Mouse (Mus musculus): ENCODE measurements around the gene Cnppd1. TPM values are rescaled to one million over a fixed set of nuclear protein-coding genes. Genes with fewer than 3 reads are reported as not detected.
A peak's percentile ranks its signal among the peaks of the same experiment; 100 is the strongest.

Gene Cnppd1
- polyA plus RNA-seq, 1 experiment from 2014 or later, result 35.9 TPM

DNA sequence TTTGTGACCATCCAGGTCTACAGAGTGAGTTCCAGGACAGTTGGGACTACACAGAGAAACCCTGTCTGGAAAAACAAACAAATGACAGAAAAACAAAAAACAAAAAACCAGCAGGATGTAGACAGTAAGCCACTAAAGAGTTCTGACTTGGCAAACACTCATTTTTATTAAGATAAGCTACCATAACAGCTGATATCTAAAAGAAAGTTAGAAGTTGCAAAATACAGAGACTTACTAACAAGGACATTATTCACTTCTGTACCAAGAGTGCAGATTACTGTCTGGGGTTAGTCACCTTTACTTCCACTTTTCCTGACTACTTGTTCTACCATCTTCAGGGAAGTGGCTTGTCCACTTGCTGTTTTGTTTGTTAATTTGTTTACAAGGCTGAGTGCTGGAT is 16.5 kb upstream of the Cnppd1 start:
- ATAC-seq (ENCODE audit: low read depth), result no peak
- H3K9me3 ChIP-seq (ENCODE audit: control insufficient read depth, low read length), result no peaks in the 10 kb centered on the region
- H3K27me3 ChIP-seq (replicated peaks; ENCODE audit: control insufficient read depth, insufficient read depth, low read length), result no peaks in the 10 kb centered on the region
- H3K4me2 ChIP-seq (ENCODE audit: low read depth, low read length), result no peak overlapping the region
- no peak overlapping the region for H3K27ac ChIP-seq (replicated peaks; ENCODE audit: low read depth, low read length)
- no peak overlapping the region for H3K4me3 ChIP-seq (ENCODE audit: low read depth, low read length)
- H3K4me1 ChIP-seq (ENCODE audit: control insufficient read depth, insufficient read depth, low read length), result no peaks in the 10 kb centered on the region
- no peak overlapping the region for H3K9ac ChIP-seq (ENCODE audit: low read depth, low read length)
- DNase-seq (ENCODE audit: low spot score), result no peak
- H3K36me3 ChIP-seq (ENCODE audit: control insufficient read depth, insufficient read depth, low read length), result no peaks in the 10 kb centered on the region

DNA sequence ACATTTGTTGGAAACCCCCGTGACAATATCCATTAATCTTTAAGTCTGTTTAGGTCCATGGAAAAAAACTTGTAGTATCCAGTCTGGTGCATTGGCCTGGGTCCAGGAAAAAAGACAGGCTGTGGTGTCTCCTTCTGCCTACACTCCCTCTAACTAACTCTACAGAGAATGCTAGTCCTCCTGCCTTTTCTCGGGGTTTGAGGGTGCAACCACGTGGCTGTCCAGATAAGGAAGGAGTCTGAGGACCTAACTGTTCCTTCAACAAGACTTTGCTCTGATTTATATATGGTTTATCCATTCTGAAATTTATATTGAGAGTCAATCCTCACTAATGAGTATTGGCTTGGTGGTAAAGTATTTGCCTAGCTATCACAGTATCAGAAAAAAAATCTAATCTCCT is 13.3 kb upstream of the Cnppd1 start:
- 65% methylated on average over 3 of the region's 3 CpGs for WGBS
- DNase-seq (ENCODE audit: low spot score) (no peak), ATAC-seq (ENCODE audit: low read depth) (no peak)
- Histone ChIP-seq H3K27ac (replicated peaks; ENCODE audit: low read depth, low read length) (no peak overlapping the region), H3K4me2 (ENCODE audit: low read depth, low read length) (no peak overlapping the region), H3K27me3 (replicated peaks; ENCODE audit: control insufficient read depth, insufficient read depth, low read length) (no peaks in the 10 kb centered on the region), H3K4me3 (ENCODE audit: low read depth, low read length) (no peak overlapping the region), H3K4me1 (ENCODE audit: control insufficient read depth, insufficient read depth, low read length) (no peaks in the 10 kb centered on the region), H3K9ac (ENCODE audit: low read depth, low read length) (no peak overlapping the region), H3K9me3 (ENCODE audit: control insufficient read depth, low read length) (no peaks in the 10 kb centered on the region), H3K36me3 (ENCODE audit: control insufficient read depth, insufficient read depth, low read length) (no peaks in the 10 kb centered on the region)

DNA sequence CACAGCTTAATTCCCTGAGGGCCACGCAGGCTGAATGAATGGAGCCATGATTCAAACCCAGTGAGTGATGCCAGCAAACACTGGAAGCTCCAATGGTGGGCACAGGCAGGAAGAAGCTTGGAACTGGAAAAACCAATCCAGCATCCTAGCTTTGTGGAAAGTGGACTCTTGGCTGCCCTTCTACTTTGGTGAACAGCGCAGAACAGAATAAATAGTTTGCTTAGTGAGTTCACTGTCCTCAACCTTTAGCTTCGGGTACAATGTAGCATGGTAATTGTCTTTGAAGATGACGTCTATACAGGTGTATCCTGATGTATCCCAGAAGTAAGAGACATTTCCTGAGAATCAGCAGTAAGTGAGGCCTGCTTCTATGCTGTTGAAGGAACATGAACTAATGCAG is 6.2 kb upstream of the Cnppd1 start:
- Histone ChIP-seq H3K4me3 (ENCODE audit: low read depth, low read length) (no peak overlapping the region), H3K27me3 (replicated peaks; ENCODE audit: control insufficient read depth, insufficient read depth, low read length) (no peaks in the 10 kb centered on the region), H3K4me1 (ENCODE audit: control insufficient read depth, insufficient read depth, low read length) (peaks cover 4% of the 10 kb centered on the region), H3K9ac (ENCODE audit: low read depth, low read length) (no peak overlapping the region), H3K36me3 (ENCODE audit: control insufficient read depth, insufficient read depth, low read length) (peaks cover 54% of the 10 kb centered on the region), H3K4me2 (ENCODE audit: low read depth, low read length) (no peak overlapping the region), H3K9me3 (ENCODE audit: control insufficient read depth, low read length) (no peaks in the 10 kb centered on the region), H3K27ac (replicated peaks; ENCODE audit: low read depth, low read length) (no peak overlapping the region)
- WGBS, result 86% methylated on average over 4 of the region's 4 CpGs
- no peak for ATAC-seq (ENCODE audit: low read depth)
- DNase-seq (ENCODE audit: low spot score), result no peak

DNA sequence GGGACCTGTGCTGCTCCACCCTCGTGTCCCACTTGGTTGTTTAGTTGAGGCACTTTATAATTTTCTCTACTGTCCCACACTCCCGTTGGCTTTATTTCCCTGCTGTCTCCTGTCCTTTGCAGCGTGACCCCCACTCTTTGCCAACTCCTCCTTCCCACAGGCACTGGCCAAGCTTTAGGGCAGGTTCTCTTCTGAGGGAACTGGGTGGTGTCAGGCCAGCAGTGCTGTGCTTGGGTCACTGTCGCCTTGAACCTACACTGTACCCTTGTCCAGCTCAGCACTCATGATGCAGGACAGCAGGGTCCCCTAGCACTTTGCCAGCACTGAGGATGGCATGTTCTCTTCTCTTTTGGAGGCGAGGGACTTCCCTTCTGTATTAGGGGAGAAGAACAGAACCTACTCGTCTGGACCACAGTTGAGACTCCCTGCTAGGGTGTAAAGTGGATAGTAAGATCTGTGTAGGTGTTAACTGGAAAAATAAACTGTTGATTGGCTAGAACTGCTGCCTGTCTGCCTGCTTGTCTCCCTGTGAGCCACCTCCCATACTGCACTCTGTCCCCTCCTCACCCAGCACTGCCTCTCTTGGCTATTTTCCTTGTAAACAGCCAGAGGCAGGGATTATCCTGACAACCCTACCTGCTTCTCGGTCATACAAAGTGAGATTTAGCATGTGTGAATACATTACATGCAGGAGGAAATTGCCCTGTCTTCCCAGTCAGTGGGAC is 5.1 kb upstream of the Cnppd1 start:
- Histone ChIP-seq H3K9ac (ENCODE audit: low read depth, low read length) (no peak overlapping the region), H3K4me1 (ENCODE audit: control insufficient read depth, insufficient read depth, low read length) (peaks cover 7% of the 10 kb centered on the region), H3K27me3 (replicated peaks; ENCODE audit: control insufficient read depth, insufficient read depth, low read length) (no peaks in the 10 kb centered on the region), H3K9me3 (ENCODE audit: control insufficient read depth, low read length) (no peaks in the 10 kb centered on the region), H3K4me2 (ENCODE audit: low read depth, low read length) (no peak overlapping the region), H3K27ac (replicated peaks; ENCODE audit: low read depth, low read length) (no peak overlapping the region), H3K36me3 (ENCODE audit: control insufficient read depth, insufficient read depth, low read length) (peaks cover 54% of the 10 kb centered on the region), H3K4me3 (ENCODE audit: low read depth, low read length) (no peak overlapping the region)
- no peak for ATAC-seq (ENCODE audit: low read depth)
- no peak for DNase-seq (ENCODE audit: low spot score)
- 81% methylated on average over 7 of the region's 7 CpGs for WGBS

DNA sequence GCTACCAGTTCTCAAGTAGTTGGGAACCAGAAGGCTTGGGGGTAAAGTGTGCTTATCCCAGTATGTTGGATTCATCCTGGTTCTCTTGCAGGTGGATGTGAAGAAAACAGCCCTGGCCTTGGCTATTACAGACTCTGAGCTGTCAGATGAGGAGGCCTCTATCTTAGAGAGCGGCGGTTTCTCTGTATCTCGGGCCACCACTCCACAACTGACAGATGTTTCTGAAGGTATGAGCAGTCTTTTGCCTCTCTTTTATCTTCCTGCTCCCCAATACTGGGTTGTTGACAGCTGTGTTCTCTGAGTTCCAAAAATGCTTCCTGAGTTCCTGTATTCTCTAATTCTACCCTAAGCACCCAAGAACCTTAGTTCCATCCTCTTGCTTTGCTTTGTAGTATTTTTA is 3.1 kb upstream of the Cnppd1 start:
- 92% methylated on average over 3 of the region's 3 CpGs for WGBS
- H3K36me3 ChIP-seq (ENCODE audit: control insufficient read depth, insufficient read depth, low read length), result peaks cover 54% of the 10 kb centered on the region
- no peak overlapping the region for H3K27ac ChIP-seq (replicated peaks; ENCODE audit: low read depth, low read length)

DNA sequence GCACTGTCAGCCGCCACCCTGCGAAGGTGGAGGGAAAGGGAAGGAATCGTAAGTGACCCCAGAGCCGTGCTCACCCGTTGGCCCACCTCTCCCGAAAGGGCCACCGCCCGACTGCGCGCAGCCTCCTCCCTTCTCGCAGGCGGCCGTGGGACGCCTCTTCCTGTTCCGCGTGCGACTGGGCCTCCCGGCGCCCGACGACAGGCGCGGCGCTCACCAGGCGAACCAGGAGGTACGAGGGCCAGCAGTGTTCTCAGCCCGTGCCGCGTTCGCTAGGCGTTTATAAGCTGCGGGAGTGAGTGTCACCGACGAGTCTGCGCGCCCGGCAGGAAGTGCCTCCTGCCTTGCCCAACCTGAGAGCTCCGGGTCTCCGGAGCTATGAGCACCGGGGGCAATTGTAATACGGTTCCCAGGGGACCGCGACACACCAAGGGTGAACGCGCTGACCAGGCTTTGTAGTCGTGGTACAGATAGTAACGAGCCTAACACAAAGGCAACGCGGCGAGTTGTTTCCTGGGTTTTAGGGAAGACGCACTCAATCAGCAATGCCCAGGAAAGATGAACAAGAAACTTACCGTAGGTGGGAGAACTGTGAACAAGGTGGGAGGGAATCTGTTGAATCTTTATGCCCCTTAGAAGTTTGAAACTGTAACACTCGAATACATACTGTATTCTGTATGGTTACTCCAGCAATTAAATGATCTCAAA is 873 bp downstream of the Cnppd1 start:
- Histone ChIP-seq H3K4me1 (ENCODE audit: control insufficient read depth, insufficient read depth, low read length) (peaks cover 16% of the 10 kb centered on the region), H3K9me3 (ENCODE audit: control insufficient read depth, low read length) (no peaks in the 10 kb centered on the region), H3K27ac (replicated peaks; ENCODE audit: low read depth, low read length) (peak overlapping the region; percentile 92), H3K4me2 (ENCODE audit: low read depth, low read length) (peak overlapping the region; percentile 96), H3K36me3 (ENCODE audit: control insufficient read depth, insufficient read depth, low read length) (peaks cover 61% of the 10 kb centered on the region), H3K9ac (ENCODE audit: low read depth, low read length) (peak overlapping the region; percentile 93), H3K27me3 (replicated peaks; ENCODE audit: control insufficient read depth, insufficient read depth, low read length) (no peaks in the 10 kb centered on the region), H3K4me3 (ENCODE audit: low read depth, low read length) (peak overlapping the region; percentile 93)
- WGBS, result under 1% methylated on average over 35 of the region's 53 CpGs
- DNase-seq (ENCODE audit: low spot score), result peak; percentile 69
- peak; percentile 27 for ATAC-seq (ENCODE audit: low read depth)

More for the DNA sequence above, 3.1 kb upstream of the Cnppd1 start:
- no peak overlapping the region for H3K4me3 ChIP-seq (ENCODE audit: low read depth, low read length)
- ATAC-seq (ENCODE audit: low read depth) (no peak), DNase-seq (ENCODE audit: low spot score) (no peak)
- H3K4me1 ChIP-seq (ENCODE audit: control insufficient read depth, insufficient read depth, low read length), result peaks cover 13% of the 10 kb centered on the region
- no peaks in the 10 kb centered on the region for H3K9me3 ChIP-seq (ENCODE audit: control insufficient read depth, low read length)
- no peak overlapping the region for H3K4me2 ChIP-seq (ENCODE audit: low read depth, low read length)
- no peaks in the 10 kb centered on the region for H3K27me3 ChIP-seq (replicated peaks; ENCODE audit: control insufficient read depth, insufficient read depth, low read length)
- no peak overlapping the region for H3K9ac ChIP-seq (ENCODE audit: low read depth, low read length)

DNA sequence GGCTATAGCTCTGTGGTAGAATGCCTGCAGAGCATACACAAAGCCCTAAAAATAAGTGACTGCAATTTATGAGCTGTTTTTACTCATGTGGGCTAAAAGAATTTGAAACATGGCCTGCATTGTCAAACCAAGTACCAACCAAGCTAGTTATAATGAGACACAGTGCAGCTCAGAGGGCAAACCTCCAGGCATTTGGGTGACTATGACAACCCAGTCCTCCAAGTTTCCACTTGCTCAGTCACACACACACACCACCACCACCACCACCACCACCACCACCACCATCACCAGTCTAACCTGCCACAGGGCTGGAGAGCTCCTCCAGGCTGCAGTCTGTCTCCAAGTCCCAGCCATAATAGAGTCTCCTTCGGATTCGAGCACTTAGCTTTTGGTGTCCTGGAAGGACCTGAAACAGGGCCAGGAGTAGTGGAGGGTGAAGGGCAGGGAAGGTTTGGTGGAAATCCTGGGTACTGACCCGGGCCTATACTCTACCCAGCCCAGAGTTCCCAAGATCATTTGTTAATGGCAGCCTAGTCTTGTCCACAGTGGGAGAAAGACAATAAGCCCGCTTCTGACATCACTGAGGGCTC is 1.8 kb downstream of the Cnppd1 start:
- peaks cover 61% of the 10 kb centered on the region for H3K36me3 ChIP-seq (ENCODE audit: control insufficient read depth, insufficient read depth, low read length)
- H3K27ac ChIP-seq (replicated peaks; ENCODE audit: low read depth, low read length), result peak overlapping the region; percentile 92; the same call in 1 of the 2 replicates
- H3K4me2 ChIP-seq (ENCODE audit: low read depth, low read length), result peak overlapping the region; percentile 96
- peak overlapping the region; percentile 93 for H3K9ac ChIP-seq (ENCODE audit: low read depth, low read length)
- H3K4me3 ChIP-seq (ENCODE audit: low read depth, low read length), result peak overlapping the region; percentile 93
- ATAC-seq (ENCODE audit: low read depth) (no peak), DNase-seq (ENCODE audit: low spot score) (no peak)
- H3K9me3 ChIP-seq (ENCODE audit: control insufficient read depth, low read length), result no peaks in the 10 kb centered on the region
- 57% methylated on average over 4 of the region's 4 CpGs for WGBS
- peaks cover 16% of the 10 kb centered on the region for H3K4me1 ChIP-seq (ENCODE audit: control insufficient read depth, insufficient read depth, low read length)
- no peaks in the 10 kb centered on the region for H3K27me3 ChIP-seq (replicated peaks; ENCODE audit: control insufficient read depth, insufficient read depth, low read length)

DNA sequence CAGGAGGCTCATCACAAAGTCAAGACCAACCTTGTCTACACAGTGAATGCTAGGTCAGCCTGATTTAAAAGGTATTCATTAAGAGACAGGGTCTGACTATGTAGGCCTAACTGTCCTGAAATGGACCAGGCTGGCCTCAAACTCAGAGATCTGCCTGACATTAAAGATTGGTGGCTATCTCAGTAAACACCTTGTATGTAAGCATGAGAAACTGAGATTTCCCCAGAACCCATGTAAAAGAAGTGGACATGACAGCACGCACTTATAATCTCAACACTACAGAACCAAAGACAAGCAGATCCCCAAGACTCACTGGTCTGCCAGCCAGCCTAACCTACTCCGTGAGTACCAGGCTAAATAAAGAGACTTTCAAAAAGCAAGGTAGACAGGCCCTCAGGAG is 4.1 kb downstream of the Cnppd1 start:
- WGBS, result 86% methylated on average over 2 of the region's 2 CpGs
- Histone ChIP-seq H3K4me2 (ENCODE audit: low read depth, low read length) (no peak overlapping the region), H3K9me3 (ENCODE audit: control insufficient read depth, low read length) (no peaks in the 10 kb centered on the region), H3K27me3 (replicated peaks; ENCODE audit: control insufficient read depth, insufficient read depth, low read length) (no peaks in the 10 kb centered on the region), H3K4me3 (ENCODE audit: low read depth, low read length) (no peak overlapping the region), H3K27ac (replicated peaks; ENCODE audit: low read depth, low read length) (no peak overlapping the region), H3K9ac (ENCODE audit: low read depth, low read length) (no peak overlapping the region), H3K4me1 (ENCODE audit: control insufficient read depth, insufficient read depth, low read length) (peaks cover 10% of the 10 kb centered on the region), H3K36me3 (ENCODE audit: control insufficient read depth, insufficient read depth, low read length) (peaks cover 43% of the 10 kb centered on the region)
- ATAC-seq (ENCODE audit: low read depth) (no peak), DNase-seq (ENCODE audit: low spot score) (no peak)
